14 mouse cellular contexts compared by ENCODE assay signal in the genomic region with DNA sequence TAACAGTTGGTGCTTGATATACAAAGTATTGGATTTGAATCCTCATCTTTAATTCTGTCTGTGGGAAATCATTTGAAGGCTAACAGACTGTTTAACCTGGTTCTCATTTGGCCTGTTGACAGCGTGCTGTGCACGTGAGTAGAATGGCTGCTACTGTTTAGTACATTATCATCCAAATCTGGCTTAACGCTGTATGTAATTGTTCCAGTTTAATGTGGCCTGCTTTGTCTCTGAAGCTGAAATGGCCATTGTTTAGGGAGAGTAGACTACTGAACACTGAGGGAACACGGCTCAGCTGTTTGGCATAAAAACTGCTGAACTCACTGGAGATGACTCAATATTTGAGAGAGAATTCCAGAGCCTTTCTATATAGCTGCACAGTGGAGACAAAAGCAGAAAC.
DNase-seq lines count a peak whose midpoint lies in the region.
"Had no signal": no experiment of that assay in that cellular context is flagged by ENCODE, and none has a peak within 500 bp of the region (broad histone marks: within the 10 kb centered on the region; RNA-seq: fewer than 3 reads in every experiment).

No protein-coding gene starts in this region.

- DNase-seq in layer of hippocampus, adult 18-20 months (ENCODE audit: low spot score in 2 of 2): peak; percentile 33 to 71
- DNase-seq in layer of hippocampus, postnatal 25 days (ENCODE audit: extremely low spot score in 1 of 2, low spot score in 1 of 2): no peak
- peak; percentile 80 for DNase-seq in Muller cell, postnatal 12 days (ENCODE audit: inconsistent ontology term)
- DNase-seq in brain, adult 2 months (ENCODE audit: low read depth, low spot score): peak; percentile 91
- peak; percentile 72 for DNase-seq in layer of hippocampus, adult 9-11 months
- DNase-seq in B cell, adult 2 months: no peak
- DNase-seq in kidney, adult 18-20 months: no peak
- DNase-seq in kidney, adult 8-10 months: no peak
- DNase-seq: adrenal gland, postnatal 36 days; heart, adult 11 months; heart, postnatal 14 days; kidney, postnatal 14 days; lung, postnatal 14 days; spleen, adult 18-20 months had no signal

Comparison
In these comparisons a context has a peak if more than half of its experiments do, and no peak if none do; other contexts are left out.
1. DNase-seq: peak in layer of hippocampus, adult 18-20 months (2 of 2), Muller cell, postnatal 12 days (single experiment), brain, adult 2 months (single experiment) and layer of hippocampus, adult 9-11 months (single experiment); none in layer of hippocampus, postnatal 25 days (0 of 2), B cell, adult 2 months (0 of 2), kidney, adult 18-20 months (single experiment) and kidney, adult 8-10 months (0 of 2).